Mouse (Mus musculus) liver, embryonic 15.5 days (tissue): Measurements from ENCODE around the gene Thsd1. TPM values are rescaled to one million over a fixed set of nuclear protein-coding genes. Genes with fewer than 3 reads are reported as not detected.

Source experiments
- ATAC-seq: fragments of 200-750 bp; cut with Nextera tagmentation; 2 replicates; pipeline ENCODE4 v1.8.0; 2017; ENCODE audit warnings: moderate number of reproducible peaks, mild to moderate bottlenecking, moderate library complexity; ENCODE audit not compliant: insufficient read depth
- H3K27ac ChIP-seq: fragments of 300-500 bp; sonication (generic); replicated peaks from 2 replicates; pipeline ENCODE4 v1.5.1; 2015; ENCODE audit warnings: mild to moderate bottlenecking, inconsistent platforms
- H3K27me3 ChIP-seq: fragments of 300-500 bp; sonication (generic); 2 replicates; pipeline ENCODE4 v1.6.1; 2015; ENCODE audit warnings: mild to moderate bottlenecking, inconsistent platforms
- H3K36me3 ChIP-seq: fragments of 300-500 bp; sonication (generic); replicated peaks from 2 replicates; pipeline ENCODE4 v1.6.1; 2015; ENCODE audit warnings: moderate library complexity, mild to moderate bottlenecking, inconsistent platforms
- H3K4me1 ChIP-seq: fragments of 300-500 bp; sonication (generic); replicated peaks from 2 replicates; pipeline ENCODE4 v1.6.1; 2015; ENCODE audit warnings: inconsistent platforms
- H3K4me2 ChIP-seq: fragments of 300-500 bp; sonication (generic); 2 replicates; pipeline ENCODE4 v1.6.1; 2015; ENCODE audit warnings: moderate library complexity, mild to moderate bottlenecking, inconsistent platforms
- H3K4me3 ChIP-seq: fragments of 300-500 bp; sonication (generic); replicated peaks from 2 replicates; pipeline ENCODE4 v1.5.1; 2015; ENCODE audit warnings: mild to moderate bottlenecking, inconsistent platforms
- H3K9ac ChIP-seq: fragments of 300-500 bp; sonication (generic); 2 replicates; pipeline ENCODE4 v1.6.1; 2015; ENCODE audit warnings: moderate library complexity, mild to moderate bottlenecking, inconsistent platforms
- H3K9me3 ChIP-seq: fragments of 300-500 bp; sonication (generic); replicated peaks from 2 replicates; pipeline ENCODE4 v1.6.1; 2016; ENCODE audit warnings: inconsistent platforms
- WGBS: fragments of 180-500 bp; shearing (Covaris S2); methylation state at CpG from one replicate; pipeline ENCODE4 v1.1.7; 2015; ENCODE audit warnings: mixed read lengths; ENCODE audit not compliant: insufficient replicate concordance; 5-methylcytosine and 5-hydroxymethylcytosine counted together
- polyA plus RNA-seq: library from polyadenylated mRNA; unstranded; fragments of >200 nt; fragmentation: Nextera tagmentation; extraction: Ambion mirVana; gene quantifications from 2 replicates; pipeline ENCODE4 v1.2.1, GENCODE M21; 2015

Thsd1 gene
- 1.7 and 1.9 TPM in 2 replicates for polyA plus RNA-seq

GRCm38 (mm10) chr8:22227061-22227877 is at the start of gene Thsd1:
Gene Thsd1, plus strand, starts transcription at chr8:22227313.
- no peak within 1 kb of the TSS for H3K9ac ChIP-seq
- H3K36me3 ChIP-seq = no peaks in the 10 kb centered on the region
- WGBS = under 1% methylated on average over 39 of the region's 39 CpGs
- no peak within 1 kb of the TSS; the same call in 1 of the 2 replicates for H3K27ac ChIP-seq
- peaks cover 8% of the 10 kb centered on the region for H3K4me1 ChIP-seq
- peak within 1 kb of the TSS; percentile 55 for H3K4me3 ChIP-seq
- H3K9me3 ChIP-seq = no peaks in the 10 kb centered on the region
- peaks cover 42% of the 10 kb centered on the region for H3K27me3 ChIP-seq
- ATAC-seq = peak; percentile 83
- H3K4me2 ChIP-seq = peak within 1 kb of the TSS; percentile 71

- no peaks in the 10 kb centered on the region for H3K9me3 ChIP-seq
- H3K9ac ChIP-seq = peak overlapping the region; percentile 84
- ATAC-seq = peak; percentile 78
- H3K27me3 ChIP-seq = peaks cover 20% of the 10 kb centered on the region
- H3K4me2 ChIP-seq = peak overlapping the region; percentile 93
- under 1% methylated on average over 3 of the region's 3 CpGs for WGBS
- peaks cover 26% of the 10 kb centered on the region for H3K4me1 ChIP-seq
- peak overlapping the region; percentile 81 for H3K4me3 ChIP-seq
- H3K36me3 ChIP-seq = no peaks in the 10 kb centered on the region; the same call in 1 of the 2 replicates
- peak overlapping the region; percentile 94 for H3K27ac ChIP-seq
These were observed 42.2 kb upstream of the Thsd1 start for GRCm38 (mm10) chr8:22184884-22185283.

- peak within 1 kb of the TSS; percentile 93 for H3K4me2 ChIP-seq
- H3K4me1 ChIP-seq = peaks cover 26% of the 10 kb centered on the region
- peaks cover 20% of the 10 kb centered on the region for H3K27me3 ChIP-seq
- 2% methylated on average over 63 of the region's 63 CpGs for WGBS
- H3K36me3 ChIP-seq = no peaks in the 10 kb centered on the region
- H3K27ac ChIP-seq = peak within 1 kb of the TSS; percentile 94
- no peaks in the 10 kb centered on the region for H3K9me3 ChIP-seq
- peak within 1 kb of the TSS; percentile 84 for H3K9ac ChIP-seq
- peak within 1 kb of the TSS; percentile 81 for H3K4me3 ChIP-seq
- ATAC-seq = peak; percentile 94
These were observed 41.4 kb upstream of the Thsd1 start, which contains the start of gene Ckap2 for GRCm38 (mm10) chr8:22185431-22186397. Gene Ckap2, minus strand, starts transcription at chr8:22185819.

DNA sequence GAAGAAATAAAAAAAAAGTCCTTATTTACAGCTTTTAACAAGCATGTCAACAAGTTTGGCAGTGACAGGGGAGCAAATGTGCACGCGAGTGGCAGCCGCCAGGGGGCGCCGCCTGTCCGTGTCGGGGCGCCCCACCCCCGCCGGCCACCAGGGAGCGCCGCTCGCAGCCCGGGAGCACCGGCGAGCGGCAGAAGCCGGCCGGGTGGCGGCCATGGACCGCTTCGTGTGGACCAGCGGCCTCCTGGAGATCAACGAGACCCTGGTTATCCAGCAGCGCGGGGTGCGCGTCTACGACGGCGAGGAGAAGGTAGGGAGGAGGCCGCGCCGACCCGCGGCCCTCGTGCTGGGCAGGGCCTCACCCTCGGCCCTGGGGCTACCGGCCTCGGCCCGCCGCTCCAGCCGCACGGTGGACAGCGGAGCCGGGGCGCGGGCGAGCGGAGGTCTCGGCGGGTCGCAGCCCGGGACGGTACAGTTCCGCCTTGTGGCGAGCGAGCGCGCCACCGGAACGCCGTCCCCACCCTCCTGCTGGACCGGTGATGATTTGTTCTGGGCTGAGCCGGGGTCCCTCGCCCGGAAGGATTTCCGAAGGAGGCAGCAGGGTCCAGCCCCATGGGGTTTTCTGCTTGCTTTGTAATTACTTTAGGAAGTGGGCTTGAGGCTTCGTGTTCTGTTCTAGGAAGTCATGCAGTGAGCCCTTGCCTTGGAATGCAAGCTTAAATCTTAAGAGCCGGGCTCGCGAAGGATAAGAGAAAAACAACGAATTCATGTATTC is 34.3 kb upstream of the Thsd1 start, which contains the start of gene Vps36:
Gene Vps36 (plus strand): TSS at position 150 of the 772 bp plus-strand sequence.
- ATAC-seq = peak; percentile 94
- Histone ChIP-seq H3K9me3 (no peaks in the 10 kb centered on the region), H3K27ac (peak within 1 kb of the TSS; percentile 86), H3K36me3 (no peaks in the 10 kb centered on the region), H3K9ac (peak within 1 kb of the TSS; percentile 84), H3K4me3 (peak within 1 kb of the TSS; percentile 74), H3K4me1 (peaks cover 21% of the 10 kb centered on the region), H3K27me3 (peaks cover 7% of the 10 kb centered on the region), H3K4me2 (peak within 1 kb of the TSS; percentile 90)
- under 1% methylated on average over 71 of the region's 73 CpGs for WGBS

- ATAC-seq = peak; percentile 25; the same call in 1 of the 2 replicates
These were observed 33.6 kb upstream of the Thsd1 start for GRCm38 (mm10) chr8:22193432-22194010.

GRCm38 (mm10) chr8:22197914-22198313 is 29.2 kb upstream of the Thsd1 start:
- no peak for ATAC-seq
- 74% methylated on average over 6 of the region's 6 CpGs for WGBS
- peaks cover 19% of the 10 kb centered on the region for H3K4me1 ChIP-seq

More at GRCm38 (mm10) chr8:22193432-22194010, 33.6 kb upstream of the Thsd1 start:
- peak overlapping the region; percentile 86 for H3K27ac ChIP-seq
- H3K9ac ChIP-seq = peak overlapping the region; percentile 84
- peak overlapping the region; percentile 74 for H3K4me3 ChIP-seq
- H3K4me2 ChIP-seq = peak overlapping the region; percentile 90
- H3K27me3 ChIP-seq = no peaks in the 10 kb centered on the region
- no peaks in the 10 kb centered on the region for H3K36me3 ChIP-seq
- WGBS = 10% methylated on average over 12 of the region's 12 CpGs
- peaks cover 21% of the 10 kb centered on the region for H3K4me1 ChIP-seq
- no peaks in the 10 kb centered on the region for H3K9me3 ChIP-seq

GRCm38 (mm10) chr8:22199481-22199880 is 27.6 kb upstream of the Thsd1 start:
- Histone ChIP-seq H3K4me2 (no peak overlapping the region), H3K4me3 (no peak overlapping the region), H3K9ac (no peak overlapping the region), H3K27me3 (no peaks in the 10 kb centered on the region), H3K27ac (no peak overlapping the region), H3K9me3 (no peaks in the 10 kb centered on the region), H3K4me1 (peaks cover 4% of the 10 kb centered on the region), H3K36me3 (peaks cover 15% of the 10 kb centered on the region)
- WGBS = 86% methylated on average over 8 of the region's 8 CpGs
- no peak for ATAC-seq

More at GRCm38 (mm10) chr8:22197914-22198313, 29.2 kb upstream of the Thsd1 start:
- Histone ChIP-seq H3K4me3 (no peak overlapping the region), H3K36me3 (peaks cover 15% of the 10 kb centered on the region), H3K9me3 (no peaks in the 10 kb centered on the region), H3K4me2 (no peak overlapping the region), H3K9ac (no peak overlapping the region), H3K27me3 (no peaks in the 10 kb centered on the region), H3K27ac (no peak overlapping the region)

GRCm38 (mm10) chr8:22207535-22207934 is 19.6 kb upstream of the Thsd1 start:
- WGBS = 46% methylated on average over 4 of the region's 4 CpGs
- ATAC-seq = no peak

GRCm38 (mm10) chr8:22209012-22209411 is 18.1 kb upstream of the Thsd1 start:
- 7% methylated on average over 5 of the region's 5 CpGs for WGBS
- no peaks in the 10 kb centered on the region for H3K27me3 ChIP-seq
- H3K9ac ChIP-seq = no peak overlapping the region
- peaks cover 18% of the 10 kb centered on the region for H3K36me3 ChIP-seq
- no peak overlapping the region for H3K27ac ChIP-seq
- H3K4me1 ChIP-seq = peaks cover 15% of the 10 kb centered on the region
- no peak overlapping the region for H3K4me2 ChIP-seq
- peak; percentile 65 for ATAC-seq
- no peaks in the 10 kb centered on the region for H3K9me3 ChIP-seq
- no peak overlapping the region for H3K4me3 ChIP-seq

More at GRCm38 (mm10) chr8:22207535-22207934, 19.6 kb upstream of the Thsd1 start:
- Histone ChIP-seq H3K36me3 (peaks cover 14% of the 10 kb centered on the region), H3K27me3 (no peaks in the 10 kb centered on the region), H3K4me2 (no peak overlapping the region), H3K4me3 (no peak overlapping the region), H3K27ac (no peak overlapping the region), H3K9me3 (no peaks in the 10 kb centered on the region), H3K4me1 (peaks cover 15% of the 10 kb centered on the region), H3K9ac (no peak overlapping the region)

DNA sequence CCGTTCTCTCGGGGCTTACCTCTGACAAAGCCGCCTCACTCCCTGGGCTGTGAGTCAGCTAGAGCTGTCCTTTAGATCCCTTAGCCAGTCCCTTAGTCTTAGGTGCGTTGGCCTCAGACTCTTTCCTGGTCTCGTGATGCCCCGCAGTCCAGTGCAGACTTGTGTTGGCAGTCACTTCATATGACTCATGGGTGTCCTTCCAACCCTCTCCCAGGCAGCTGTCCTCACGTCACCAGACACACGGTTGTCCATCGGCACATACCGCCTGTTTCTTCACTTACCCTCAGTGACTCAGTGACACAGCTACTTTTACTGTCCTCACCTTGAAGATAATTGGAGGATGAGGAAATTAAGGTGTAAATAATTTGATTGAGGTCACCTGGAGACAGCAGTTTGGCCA is 12.3 kb upstream of the Thsd1 start:
- no peak for ATAC-seq
- peaks cover 21% of the 10 kb centered on the region for H3K36me3 ChIP-seq
- H3K4me3 ChIP-seq = no peak overlapping the region
- WGBS = 87% methylated on average over 10 of the region's 10 CpGs
- no peak overlapping the region for H3K4me2 ChIP-seq
- H3K27me3 ChIP-seq = no peaks in the 10 kb centered on the region
- H3K27ac ChIP-seq = no peak overlapping the region
- no peaks in the 10 kb centered on the region for H3K9me3 ChIP-seq
- no peaks in the 10 kb centered on the region for H3K4me1 ChIP-seq
- H3K9ac ChIP-seq = no peak overlapping the region
